Mouse (Mus musculus): ENCODE results near the gene Ctnnd2. TPM values are rescaled to one million over a fixed set of nuclear protein-coding genes. Genes with fewer than 3 reads are reported as not detected.
A peak's percentile ranks its signal among the peaks of the same experiment; 100 is the strongest.

Ctnnd2 gene
- polyA plus RNA-seq, 1 experiment from 2014 or later: 0.15 TPM

GRCm38 (mm10) chr15:30384386-30384785, 212.0 kb downstream of the Ctnnd2 start:
- Histone ChIP-seq H3K4me1 (ENCODE audit: insufficient read depth) (no peaks in the 10 kb centered on the region), H3K9ac (replicated peaks) (no peak overlapping the region), H3K36me3 (replicated peaks; ENCODE audit: insufficient read depth, low read length) (no peaks in the 10 kb centered on the region), H3K27ac (ENCODE audit: low read depth) (no peak overlapping the region), H3K4me3 (ENCODE audit: low read depth, low read length) (no peak overlapping the region), H3K9me3 (ENCODE audit: low read length) (no peaks in the 10 kb centered on the region), H3K27me3 (ENCODE audit: insufficient read depth, low read length) (no peaks in the 10 kb centered on the region), H3K4me2 (ENCODE audit: low read depth, low read length) (no peak overlapping the region)
- DNase-seq (no peak), ATAC-seq (no peak)
- TF ChIP-seq CTCF (IDR thresholded peaks at IDR 0.05; ENCODE audit: low read depth) (no peak), EP300 (IDR thresholded peaks at IDR 0.05; ENCODE audit: low read depth) (no peak)
- 78% methylated on average over 5 of the region's 5 CpGs for WGBS (ENCODE audit: insufficient replicate concordance)

DNA sequence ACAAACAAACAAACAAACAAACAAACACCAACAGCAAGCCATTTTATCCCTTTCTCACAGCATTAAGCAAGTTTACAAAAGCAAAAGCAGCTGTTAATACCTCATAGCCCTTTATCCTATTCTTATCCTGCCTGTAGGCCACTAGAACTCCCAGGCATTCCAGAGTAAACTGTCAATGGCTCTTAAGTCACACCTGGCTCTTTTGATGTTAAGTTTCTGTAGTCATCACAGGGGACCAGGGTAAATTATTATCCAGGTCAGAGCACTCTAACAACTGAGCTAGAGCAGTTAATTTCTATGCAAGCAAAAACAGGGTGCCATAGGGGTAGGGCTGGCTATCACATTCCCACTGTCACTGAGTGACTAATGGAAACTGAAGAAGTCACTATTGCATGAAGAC, 214.1 kb downstream of the Ctnnd2 start:
- no peaks in the 10 kb centered on the region for H3K4me1 ChIP-seq (ENCODE audit: insufficient read depth)
- H3K36me3 ChIP-seq (replicated peaks; ENCODE audit: insufficient read depth, low read length): no peaks in the 10 kb centered on the region
- H3K4me3 ChIP-seq (ENCODE audit: low read depth, low read length): no peak overlapping the region
- no peak overlapping the region for H3K9ac ChIP-seq (replicated peaks)
- ATAC-seq: no peak
- no peak overlapping the region for H3K27ac ChIP-seq (ENCODE audit: low read depth)
- no peaks in the 10 kb centered on the region for H3K9me3 ChIP-seq (ENCODE audit: low read length)
- TF ChIP-seq EP300 (IDR thresholded peaks at IDR 0.05; ENCODE audit: low read depth): no peak
- no peak for TF ChIP-seq CTCF (IDR thresholded peaks at IDR 0.05; ENCODE audit: low read depth)
- H3K27me3 ChIP-seq (ENCODE audit: insufficient read depth, low read length): no peaks in the 10 kb centered on the region
- no peak overlapping the region for H3K4me2 ChIP-seq (ENCODE audit: low read depth, low read length)
- DNase-seq: no peak

GRCm38 (mm10) chr15:30387244-30387643, 214.9 kb downstream of the Ctnnd2 start:
- Histone ChIP-seq H3K4me3 (ENCODE audit: low read depth, low read length) (no peak overlapping the region), H3K27ac (ENCODE audit: low read depth) (no peak overlapping the region), H3K9me3 (ENCODE audit: low read length) (no peaks in the 10 kb centered on the region), H3K4me2 (ENCODE audit: low read depth, low read length) (no peak overlapping the region), H3K27me3 (ENCODE audit: insufficient read depth, low read length) (no peaks in the 10 kb centered on the region), H3K4me1 (ENCODE audit: insufficient read depth) (no peaks in the 10 kb centered on the region), H3K36me3 (replicated peaks; ENCODE audit: insufficient read depth, low read length) (no peaks in the 10 kb centered on the region), H3K9ac (replicated peaks) (no peak overlapping the region)
- no peak for DNase-seq
- ATAC-seq: no peak
- TF ChIP-seq CTCF (IDR thresholded peaks at IDR 0.05; ENCODE audit: low read depth): no peak
- TF ChIP-seq EP300 (IDR thresholded peaks at IDR 0.05; ENCODE audit: low read depth): no peak
- 42% methylated on average over 6 of the region's 6 CpGs for whole genome bisulfite sequencing (ENCODE audit: insufficient replicate concordance)

GRCm38 (mm10) chr15:30401111-30401510, 228.7 kb downstream of the Ctnnd2 start:
- Histone ChIP-seq H3K9me3 (ENCODE audit: low read length) (no peaks in the 10 kb centered on the region), H3K27me3 (ENCODE audit: insufficient read depth, low read length) (no peaks in the 10 kb centered on the region), H3K4me3 (ENCODE audit: low read depth, low read length) (no peak overlapping the region), H3K27ac (ENCODE audit: low read depth) (no peak overlapping the region), H3K36me3 (replicated peaks; ENCODE audit: insufficient read depth, low read length) (no peaks in the 10 kb centered on the region), H3K4me1 (ENCODE audit: insufficient read depth) (no peaks in the 10 kb centered on the region), H3K4me2 (ENCODE audit: low read depth, low read length) (no peak overlapping the region), H3K9ac (replicated peaks) (no peak overlapping the region)
- WGBS (ENCODE audit: insufficient replicate concordance): 78% methylated on average over 4 of the region's 4 CpGs
- DNase-seq: no peak
- TF ChIP-seq CTCF (IDR thresholded peaks at IDR 0.05; ENCODE audit: low read depth) (no peak), EP300 (IDR thresholded peaks at IDR 0.05; ENCODE audit: low read depth) (no peak)
- ATAC-seq: no peak

DNA sequence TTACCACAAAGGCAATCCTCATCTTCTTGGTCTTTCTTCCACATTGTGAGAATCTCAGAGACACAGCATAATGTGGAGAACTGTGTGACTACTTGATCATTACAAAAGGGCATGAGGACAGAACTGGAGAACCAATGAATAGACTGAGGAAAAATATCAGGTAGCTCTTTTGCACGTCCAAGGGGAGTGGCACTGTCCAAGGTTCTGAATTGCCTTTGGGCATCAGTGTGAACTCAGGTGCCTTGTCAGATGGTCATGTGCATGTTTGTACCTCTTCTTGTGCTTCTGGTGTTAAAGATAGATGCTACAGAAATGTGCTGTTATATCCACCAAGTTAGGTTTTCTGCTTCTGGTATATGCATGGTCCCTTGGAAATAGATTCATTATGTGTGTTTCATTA, 233.9 kb downstream of the Ctnnd2 start:
- H3K36me3 ChIP-seq (replicated peaks; ENCODE audit: insufficient read depth, low read length): no peaks in the 10 kb centered on the region
- no peak overlapping the region for H3K4me3 ChIP-seq (ENCODE audit: low read depth, low read length)
- H3K4me2 ChIP-seq (ENCODE audit: low read depth, low read length): no peak overlapping the region
- no peaks in the 10 kb centered on the region for H3K4me1 ChIP-seq (ENCODE audit: insufficient read depth)
- ATAC-seq (no peak), DNase-seq (peak; percentile 16)
- TF ChIP-seq EP300 (IDR thresholded peaks at IDR 0.05; ENCODE audit: low read depth) (no peak), CTCF (IDR thresholded peaks at IDR 0.05; ENCODE audit: low read depth) (no peak)
- no peak overlapping the region for H3K9ac ChIP-seq (replicated peaks)
- H3K27ac ChIP-seq (ENCODE audit: low read depth): no peak overlapping the region
- H3K27me3 ChIP-seq (ENCODE audit: insufficient read depth, low read length): no peaks in the 10 kb centered on the region
- H3K9me3 ChIP-seq (ENCODE audit: low read length): no peaks in the 10 kb centered on the region
- WGBS (ENCODE audit: insufficient replicate concordance): 0% methylated on average over 1 of the region's 1 CpGs

DNA sequence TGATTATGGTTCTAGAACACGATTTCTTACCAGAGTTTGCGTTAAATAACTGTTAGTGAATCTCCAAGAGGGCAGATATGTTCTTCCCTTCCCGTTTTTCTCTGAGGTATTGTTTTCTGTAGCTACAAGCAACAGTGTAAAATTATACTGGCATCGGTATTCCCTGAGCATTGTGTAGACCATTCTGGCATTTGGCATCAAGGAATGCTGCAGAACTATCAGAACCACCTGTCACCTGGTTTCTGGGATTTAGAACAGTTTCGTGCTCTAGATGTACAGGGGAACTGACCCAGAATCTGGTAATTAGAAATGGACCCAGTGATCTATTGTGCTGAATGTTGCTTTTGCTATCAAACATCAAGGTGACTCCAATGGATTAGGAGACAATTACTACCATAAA, 250.8 kb downstream of the Ctnnd2 start:
- Histone ChIP-seq H3K36me3 (replicated peaks; ENCODE audit: insufficient read depth, low read length) (no peaks in the 10 kb centered on the region), H3K4me2 (ENCODE audit: low read depth, low read length) (no peak overlapping the region), H3K4me1 (ENCODE audit: insufficient read depth) (no peaks in the 10 kb centered on the region), H3K27me3 (ENCODE audit: insufficient read depth, low read length) (no peaks in the 10 kb centered on the region), H3K4me3 (ENCODE audit: low read depth, low read length) (no peak overlapping the region), H3K9me3 (ENCODE audit: low read length) (no peaks in the 10 kb centered on the region), H3K9ac (replicated peaks) (no peak overlapping the region), H3K27ac (ENCODE audit: low read depth) (no peak overlapping the region)
- ATAC-seq: no peak
- WGBS (ENCODE audit: insufficient replicate concordance): 84% methylated on average over 5 of the region's 5 CpGs
- DNase-seq: no peak
- TF ChIP-seq EP300 (IDR thresholded peaks at IDR 0.05; ENCODE audit: low read depth) (no peak), CTCF (IDR thresholded peaks at IDR 0.05; ENCODE audit: low read depth) (no peak)

DNA sequence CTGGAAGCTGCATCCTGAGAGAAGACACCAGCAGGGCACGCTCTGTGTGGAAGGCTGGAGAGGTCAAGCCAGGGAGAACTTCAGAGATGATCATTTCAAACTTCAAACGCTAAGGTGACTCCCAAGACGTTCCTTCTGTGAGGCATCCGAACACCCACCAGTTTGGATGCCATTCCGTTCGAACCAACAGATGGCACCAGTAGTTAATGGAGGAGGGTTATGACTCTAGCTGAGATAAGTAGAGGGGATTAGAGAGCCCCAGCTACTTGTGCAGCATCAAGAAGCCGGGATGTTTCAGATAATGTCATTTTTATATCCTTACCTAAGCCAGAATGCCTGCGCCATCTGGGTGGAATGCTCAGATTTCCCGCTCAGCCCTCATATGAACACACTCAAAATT, 251.9 kb downstream of the Ctnnd2 start:
- H3K27ac ChIP-seq (ENCODE audit: low read depth): no peak overlapping the region
- no peaks in the 10 kb centered on the region for H3K36me3 ChIP-seq (replicated peaks; ENCODE audit: insufficient read depth, low read length)
- no peaks in the 10 kb centered on the region for H3K9me3 ChIP-seq (ENCODE audit: low read length)
- DNase-seq (no peak), ATAC-seq (no peak)
- 71% methylated on average over 9 of the region's 9 CpGs for WGBS (ENCODE audit: insufficient replicate concordance)
- H3K27me3 ChIP-seq (ENCODE audit: insufficient read depth, low read length): no peaks in the 10 kb centered on the region
- TF ChIP-seq EP300 (IDR thresholded peaks at IDR 0.05; ENCODE audit: low read depth): no peak
- TF ChIP-seq CTCF (IDR thresholded peaks at IDR 0.05; ENCODE audit: low read depth): 0 out of 2 replicates have a peak, but pooled peaks have one; percentile 2
- no peak overlapping the region for H3K4me2 ChIP-seq (ENCODE audit: low read depth, low read length)
- no peaks in the 10 kb centered on the region for H3K4me1 ChIP-seq (ENCODE audit: insufficient read depth)
- H3K4me3 ChIP-seq (ENCODE audit: low read depth, low read length): no peak overlapping the region
- no peak overlapping the region for H3K9ac ChIP-seq (replicated peaks)

Measured in liver, postnatal 0 days (tissue).